Mouse (Mus musculus): Measurements from ENCODE around the gene Klhdc1.
A peak's percentile ranks its signal among the peaks of the same experiment; 100 is the strongest.

Gene Klhdc1

DNA sequence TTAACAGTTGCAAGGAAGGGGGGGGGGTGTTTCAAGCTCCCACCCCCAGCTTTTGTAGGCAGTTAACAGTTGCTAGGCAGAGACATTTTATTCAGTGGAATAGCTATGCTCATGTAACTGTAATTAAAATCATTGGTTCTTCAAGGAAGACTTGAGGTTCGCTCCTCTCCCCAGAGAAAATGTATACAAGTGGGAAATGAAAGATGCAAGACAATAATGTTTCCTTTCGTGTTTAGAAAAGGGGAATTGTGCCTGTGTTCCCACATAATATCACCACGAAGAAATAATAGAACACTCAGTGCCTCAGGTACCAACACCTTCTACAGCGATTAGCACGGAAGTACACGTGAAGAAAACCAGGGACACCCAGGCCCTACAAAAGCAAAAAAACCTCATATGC, at the start of gene Klhdc1:
Gene Klhdc1, plus strand, starts transcription at position 301 of the 400 bp plus-strand sequence.
- no peak for ATAC-seq (ENCODE audit: insufficient number of reproducible peaks, low FRiP score, low TSS enrichment)

DNA sequence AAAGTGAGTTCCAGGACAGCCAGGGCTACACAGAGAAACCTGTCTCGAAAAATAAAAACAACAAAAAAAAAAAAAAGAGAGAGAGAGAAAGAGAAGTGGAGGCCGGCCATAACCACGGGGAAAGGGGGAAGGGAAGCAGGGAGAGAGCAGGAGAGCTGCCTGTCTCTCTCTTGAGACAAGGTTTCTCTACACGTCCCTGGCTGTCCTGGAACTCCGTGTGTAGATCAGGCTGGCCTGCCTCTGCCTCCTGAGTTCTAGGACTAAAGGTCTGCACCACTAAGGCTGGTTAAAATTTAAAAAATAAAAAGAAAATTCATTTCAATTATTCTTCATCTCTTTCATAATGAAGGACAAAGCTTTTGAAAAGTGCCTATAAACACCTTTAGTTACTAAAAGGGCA, 49.6 kb upstream of the Klhdc1 start:
- ATAC-seq (ENCODE audit: insufficient number of reproducible peaks, low FRiP score, low TSS enrichment) = no peak

- no peak for ATAC-seq (ENCODE audit: insufficient number of reproducible peaks, low FRiP score, low TSS enrichment)
Observed at GRCm38 (mm10) chr12:69192637-69193036, 48.3 kb upstream of the Klhdc1 start.

GRCm38 (mm10) chr12:69196444-69197377, 44.3 kb upstream of the Klhdc1 start, which contains the start of gene Gm49383:
Gene Gm49383 (minus strand): TSS chr12:69197104.
- peak; percentile 89 for ATAC-seq (ENCODE audit: insufficient number of reproducible peaks, low FRiP score, low TSS enrichment)

DNA sequence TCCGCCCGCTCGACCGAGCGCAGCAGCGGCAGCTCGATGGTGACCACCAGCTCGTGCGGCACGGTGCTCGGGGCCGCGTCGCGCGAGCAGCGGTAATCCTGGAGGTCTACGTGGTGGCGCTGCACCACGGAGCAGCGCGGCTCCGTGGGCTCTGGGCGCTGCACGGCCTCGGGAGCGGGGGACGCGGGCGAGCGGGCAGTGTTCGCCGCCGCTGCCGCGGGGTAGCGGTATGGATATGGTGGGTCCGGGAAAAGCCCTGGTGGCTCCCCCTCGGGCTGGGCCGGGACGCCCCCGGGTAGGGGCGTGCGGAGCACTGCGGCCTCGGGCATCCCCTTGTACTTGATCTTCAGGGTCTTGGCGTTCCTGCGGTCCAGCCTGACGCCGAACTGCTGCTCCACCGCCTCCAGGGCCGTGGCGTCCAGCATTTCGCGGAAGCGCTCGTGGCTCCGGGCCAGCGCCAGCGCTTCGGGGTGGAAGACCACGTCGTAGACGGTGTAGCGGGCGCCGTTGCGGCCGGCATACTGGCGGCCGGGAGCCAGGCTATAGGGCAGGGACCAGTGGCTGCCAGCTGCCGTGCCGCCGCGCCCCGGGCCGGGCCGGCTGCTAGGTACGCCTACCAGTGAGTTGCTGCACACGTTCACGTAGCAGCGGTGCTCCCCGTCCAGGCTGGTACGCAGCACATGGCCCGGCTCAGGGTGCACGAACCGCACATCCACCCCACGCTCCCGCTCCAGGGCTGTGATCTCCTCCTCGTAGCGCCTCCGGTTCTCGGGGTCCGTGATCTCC, 43.4 kb upstream of the Klhdc1 start:
- ATAC-seq (ENCODE audit: insufficient number of reproducible peaks, low FRiP score, low TSS enrichment) = peak; percentile 54

GRCm38 (mm10) chr12:69198164-69198535, 42.8 kb upstream of the Klhdc1 start, which contains the start of gene Dnaaf2:
Gene Dnaaf2 (minus strand): TSS chr12:69198429.
- peak; percentile 26; the same call in 1 of the 2 replicates for ATAC-seq (ENCODE audit: insufficient number of reproducible peaks, low FRiP score, low TSS enrichment)

- ATAC-seq (ENCODE audit: insufficient number of reproducible peaks, low FRiP score, low TSS enrichment) = no peak
Observed at GRCm38 (mm10) chr12:69198985-69199384, 42.0 kb upstream of the Klhdc1 start.

DNA sequence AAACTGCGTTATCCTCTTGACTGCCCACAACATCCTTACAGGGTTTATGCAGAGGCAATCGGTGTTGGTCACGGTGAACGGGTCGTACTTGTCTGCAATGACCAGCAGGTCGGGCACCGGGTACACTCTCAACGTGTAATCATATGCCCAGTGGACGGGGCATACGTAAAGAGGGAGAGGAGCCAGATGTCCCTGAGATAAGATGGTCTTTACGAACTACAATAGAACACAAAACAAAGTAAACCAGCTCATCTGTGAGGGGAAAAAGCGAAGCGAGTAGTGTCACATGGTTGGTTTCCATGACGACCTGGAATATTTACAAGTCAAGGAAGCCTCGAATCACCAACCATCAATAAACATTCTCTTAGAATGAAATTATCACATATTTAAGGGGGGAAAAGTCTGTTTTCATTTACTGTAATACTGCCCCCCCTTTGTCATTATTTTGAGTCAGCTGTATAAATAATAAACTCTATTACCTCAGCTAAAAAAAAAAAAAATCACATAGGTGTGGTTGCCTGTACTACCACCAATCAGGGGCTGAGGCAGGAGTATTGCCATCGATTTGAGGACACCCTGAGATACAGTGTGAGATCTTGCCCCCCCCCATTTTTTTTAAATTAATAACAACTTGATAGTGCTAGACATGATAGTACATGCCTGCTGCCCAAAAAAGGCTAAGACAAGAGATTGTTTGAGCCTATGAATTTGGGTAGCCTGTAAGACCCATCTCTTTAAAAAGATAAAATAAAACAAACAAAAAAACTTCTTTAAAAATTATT, 36.7 kb upstream of the Klhdc1 start, which contains the start of gene Gm49384:
Gene Gm49384, minus strand, starts transcription at position 216 of the 782 bp plus-strand sequence.
- ATAC-seq (ENCODE audit: insufficient number of reproducible peaks, low FRiP score, low TSS enrichment) = no peak

DNA sequence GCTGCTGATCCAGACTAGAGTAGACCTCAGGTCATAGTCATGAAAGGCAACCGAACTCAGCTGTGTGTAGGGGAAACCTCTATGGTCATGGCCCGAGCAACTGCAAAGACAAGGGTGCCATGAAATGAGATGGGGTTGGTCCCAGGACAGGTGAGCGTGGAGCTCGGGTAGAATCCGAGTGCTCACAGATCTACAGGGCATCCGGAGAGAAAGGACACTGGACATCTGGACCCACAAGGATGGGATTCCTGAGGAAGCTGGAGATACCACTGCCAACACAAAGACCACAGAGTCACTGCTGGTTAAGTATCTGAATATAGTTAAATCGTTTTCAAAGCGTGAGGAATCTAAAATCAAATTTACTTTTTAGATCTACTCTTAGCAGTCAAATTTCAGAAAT, 33.6 kb upstream of the Klhdc1 start:
- no peak for ATAC-seq (ENCODE audit: insufficient number of reproducible peaks, low FRiP score, low TSS enrichment)

GRCm38 (mm10) chr12:69207926-69208325, 33.0 kb upstream of the Klhdc1 start:
- ATAC-seq (ENCODE audit: insufficient number of reproducible peaks, low FRiP score, low TSS enrichment) = no peak

GRCm38 (mm10) chr12:69208520-69208919, 32.5 kb upstream of the Klhdc1 start:
- no peak for ATAC-seq (ENCODE audit: insufficient number of reproducible peaks, low FRiP score, low TSS enrichment)

- no peak for ATAC-seq (ENCODE audit: insufficient number of reproducible peaks, low FRiP score, low TSS enrichment)
Observed at GRCm38 (mm10) chr12:69210056-69210979, 30.7 kb upstream of the Klhdc1 start.

DNA sequence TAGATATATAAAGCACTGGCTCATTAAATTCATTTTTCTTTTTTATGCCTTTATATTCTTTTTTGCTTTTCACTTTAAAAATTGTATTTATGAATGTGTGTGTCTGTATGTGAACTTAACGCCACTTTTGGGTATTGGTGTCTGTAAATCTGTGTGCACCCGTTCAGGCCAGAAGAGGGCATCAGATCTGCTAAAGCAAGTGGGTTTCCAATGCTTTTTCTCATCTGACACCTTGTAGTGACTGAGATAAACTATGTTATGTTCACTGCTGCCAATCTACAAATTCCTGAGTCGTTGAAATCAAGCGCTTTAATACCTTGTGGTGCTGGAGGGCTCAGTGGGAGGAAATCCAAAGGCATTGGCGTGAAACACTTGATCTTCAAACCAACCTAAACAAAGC, 29.9 kb upstream of the Klhdc1 start:
- no peak for ATAC-seq (ENCODE audit: insufficient number of reproducible peaks, low FRiP score, low TSS enrichment)

- ATAC-seq (ENCODE audit: insufficient number of reproducible peaks, low FRiP score, low TSS enrichment) = no peak
Observed at GRCm38 (mm10) chr12:69213186-69213777, 27.7 kb upstream of the Klhdc1 start.

- ATAC-seq (ENCODE audit: insufficient number of reproducible peaks, low FRiP score, low TSS enrichment) = no peak
Observed at GRCm38 (mm10) chr12:69214393-69214792, 26.6 kb upstream of the Klhdc1 start.

DNA sequence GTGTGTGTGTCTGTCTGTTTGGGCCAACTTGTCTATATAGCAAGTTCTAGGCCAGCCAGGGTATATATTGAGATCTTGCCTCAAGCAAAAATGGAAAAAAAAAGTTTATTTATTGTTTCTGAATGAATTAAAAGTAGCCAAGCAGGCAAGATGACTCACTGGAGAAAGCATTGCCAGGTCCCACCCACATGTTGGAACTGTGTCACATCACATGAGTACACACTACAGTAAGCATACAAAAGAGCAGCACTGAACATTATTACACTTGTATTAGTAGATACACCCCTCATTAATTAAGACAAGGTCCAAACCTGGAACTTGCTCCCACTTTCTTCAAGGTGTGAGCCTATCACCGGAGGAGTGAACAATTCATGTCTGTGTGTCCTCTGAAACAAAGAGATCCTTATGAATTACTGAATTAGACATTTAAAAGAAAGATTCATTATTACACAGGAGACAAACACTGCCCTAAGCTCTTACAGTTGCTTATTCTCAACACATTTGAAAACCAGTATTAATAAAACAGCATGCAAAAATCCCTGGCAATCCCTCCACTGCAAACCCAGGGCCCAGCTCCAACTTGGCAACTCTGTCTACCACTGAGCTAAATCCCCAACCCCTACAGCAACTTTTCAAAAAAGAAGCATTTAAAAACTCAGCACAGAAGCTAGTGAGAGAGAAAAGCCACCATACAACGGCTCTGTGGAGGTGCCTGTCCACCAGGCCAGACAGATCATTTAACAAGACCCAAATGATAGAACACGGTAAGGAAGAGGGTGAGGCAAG, 25.8 kb upstream of the Klhdc1 start:
- no peak for ATAC-seq (ENCODE audit: insufficient number of reproducible peaks, low FRiP score, low TSS enrichment)

DNA sequence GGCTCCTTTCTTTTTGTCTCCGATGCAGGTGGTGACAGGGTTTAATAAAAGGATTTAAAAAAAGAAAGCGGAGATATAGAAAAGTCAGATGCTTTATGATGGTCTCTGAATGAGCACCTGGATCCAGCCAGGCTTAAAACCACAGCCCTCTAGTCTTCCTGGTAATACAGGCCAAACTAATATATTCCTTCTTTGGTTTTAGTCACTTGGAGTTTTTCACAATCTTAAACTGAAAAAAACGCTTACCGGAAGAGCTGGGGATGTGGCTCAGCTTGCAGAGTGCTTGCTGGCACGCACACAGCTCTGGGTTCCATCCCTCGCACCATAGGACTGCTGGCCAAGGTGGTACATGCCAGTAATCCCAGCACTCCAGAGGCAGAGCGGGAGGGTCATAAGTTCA, 24.4 kb upstream of the Klhdc1 start:
- no peak for ATAC-seq (ENCODE audit: insufficient number of reproducible peaks, low FRiP score, low TSS enrichment)

- ATAC-seq (ENCODE audit: insufficient number of reproducible peaks, low FRiP score, low TSS enrichment) = no peak
Observed at GRCm38 (mm10) chr12:69220613-69221277, 20.2 kb upstream of the Klhdc1 start.

Measured in cerebellum, adult (tissue).